Mouse (Mus musculus) liver, postnatal 0 days (tissue): Measurements from ENCODE around the gene Cbll1. TPM values are rescaled to one million over a fixed set of nuclear protein-coding genes. Genes with fewer than 3 reads are reported as not detected.
"Not testable (repeated sequence)": the region's sequence is repeated elsewhere in the genome, so short reads cannot be mapped to it uniquely, and the experiment has no call there.

Experiments used
- ATAC-seq: fragments of 200-750 bp; cut with Nextera tagmentation; 2 replicates; pipeline ENCODE4 v1.8.0; 2017; ENCODE audit warnings: mild to moderate bottlenecking, moderate library complexity
- DNase-seq: peaks from one replicate; pipeline ENCODE4 v3.0.0-alpha.2; 2016
- H3K27ac ChIP-seq: fragments of 300-500 bp; sonication (generic); 2 replicates; pipeline ENCODE4 v1.5.1; 2014; ENCODE audit warnings: antibody characterized with exemption, moderate library complexity, mild to moderate bottlenecking, low read depth
- H3K27me3 ChIP-seq: fragments of 300-500 bp; sonication (generic); 2 replicates; pipeline ENCODE4 v1.6.1; 2014; ENCODE audit warnings: low read length, control low read depth, mixed read lengths; ENCODE audit not compliant: insufficient read depth
- H3K36me3 ChIP-seq: fragments of 300-500 bp; sonication (generic); replicated peaks from 2 replicates; pipeline ENCODE4 v1.6.1; 2014; ENCODE audit warnings: mild to moderate bottlenecking, control low read depth, low read length, moderate library complexity, mixed read lengths; ENCODE audit not compliant: insufficient read depth
- H3K4me1 ChIP-seq: fragments of 300-500 bp; sonication (generic); 2 replicates; pipeline ENCODE4 v1.6.1; 2014; ENCODE audit warnings: antibody characterized with exemption, mild to moderate bottlenecking, control low read depth; ENCODE audit not compliant: insufficient read depth
- H3K4me2 ChIP-seq: fragments of 300-500 bp; sonication (generic); 2 replicates; pipeline ENCODE4 v1.6.1; 2014; ENCODE audit warnings: low read depth, mild to moderate bottlenecking, low read length, moderate library complexity, mixed read lengths
- H3K4me3 ChIP-seq: fragments of 300-500 bp; sonication (generic); 2 replicates; pipeline ENCODE4 v1.5.1; 2014; ENCODE audit warnings: low read depth, low read length
- H3K9ac ChIP-seq: fragments of 300-500 bp; sonication (generic); replicated peaks from 2 replicates; pipeline ENCODE4 v1.6.1; 2014; ENCODE audit warnings: mild to moderate bottlenecking, moderate library complexity
- H3K9me3 ChIP-seq: fragments of 300-500 bp; sonication (generic); 2 replicates; pipeline ENCODE4 v1.6.1; 2016; ENCODE audit warnings: mild to moderate bottlenecking, control low read depth, low read length, mixed read lengths
- CTCF ChIP-seq: sonication (generic); IDR thresholded peaks from 2 replicates; pipeline ENCODE4 v1.5.1; 2016; ENCODE audit warnings: antibody characterized with exemption, low read depth
- EP300 ChIP-seq: IDR thresholded peaks from 2 replicates; pipeline ENCODE4 v1.6.1; 2016; ENCODE audit warnings: antibody characterized with exemption, low read depth, mild to moderate bottlenecking
- WGBS: fragments of 180-500 bp; shearing (Covaris S2); extraction: QIAGEN DNeasy Blood & Tissue Kit; methylation state at CpG from one replicate; pipeline ENCODE4 v1.1.7; 2014; ENCODE audit not compliant: insufficient replicate concordance; 5-methylcytosine and 5-hydroxymethylcytosine counted together
- polyA plus RNA-seq: library from polyadenylated mRNA; unstranded; fragments of >200 nt; fragmentation: Nextera tagmentation; extraction: Ambion mirVana; gene quantifications from 2 replicates; pipeline ENCODE4 v1.2.1, GENCODE M21; 2015

The Cbll1 gene
- polyA plus RNA-seq, 1 experiment from 2014 or later = 3.8 TPM

DNA sequence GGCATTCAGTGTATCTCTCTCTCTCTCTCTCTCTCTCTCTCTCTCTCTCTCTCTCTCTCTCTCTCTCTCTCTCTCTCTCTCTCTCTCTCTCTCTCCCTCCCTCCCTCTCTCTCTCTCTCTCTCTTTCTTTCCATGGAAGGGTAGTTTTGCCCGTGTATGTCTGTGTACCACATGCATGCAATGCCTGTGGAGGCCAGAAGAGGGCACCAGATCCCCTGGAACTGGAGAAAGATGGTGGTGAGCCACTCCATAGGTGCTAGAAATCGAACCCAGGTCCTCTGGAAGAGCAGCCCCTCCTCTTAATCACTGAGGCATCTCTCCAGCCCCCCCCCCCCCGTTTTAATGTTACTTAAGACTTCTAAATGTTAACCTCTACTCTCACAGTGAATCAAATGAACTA, 39.1 kb downstream of the Cbll1 start:
- H3K4me1 ChIP-seq, H3K27me3 ChIP-seq, H3K4me2 ChIP-seq, H3K36me3 ChIP-seq, H3K27ac ChIP-seq, H3K4me3 ChIP-seq, ATAC-seq, H3K9ac ChIP-seq, H3K9me3 ChIP-seq: not testable (repeated sequence)
- TF ChIP-seq CTCF = peak; percentile 67
- 53% methylated on average over 3 of the region's 3 CpGs for WGBS
- peak; percentile 30 for DNase-seq

DNA sequence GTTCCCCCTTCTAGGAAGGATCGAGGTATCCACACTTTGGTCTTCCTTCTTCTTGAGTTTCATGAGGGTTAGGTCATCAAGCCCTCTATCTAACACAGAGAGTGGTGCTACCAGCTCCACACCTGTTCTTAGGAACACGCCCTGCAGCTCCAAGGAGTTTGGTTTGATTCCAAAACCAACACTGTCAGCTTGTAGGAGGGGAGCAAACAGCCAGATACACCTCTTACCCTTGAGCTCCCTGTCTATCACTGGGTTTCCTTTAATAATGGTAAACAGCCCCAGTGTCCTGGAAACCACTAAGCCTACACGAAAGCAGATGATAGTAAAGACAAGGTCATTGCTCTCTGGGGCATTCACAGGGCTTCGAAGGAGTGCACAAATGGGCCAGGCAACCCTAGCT, 40.9 kb downstream of the Cbll1 start:
- Histone ChIP-seq H3K27me3 (no peaks in the 10 kb centered on the region), H3K4me1 (no peaks in the 10 kb centered on the region), H3K9ac (no peak overlapping the region), H3K36me3 (no peaks in the 10 kb centered on the region), H3K9me3 (no peaks in the 10 kb centered on the region), H3K27ac (no peak overlapping the region), H3K4me3 (no peak overlapping the region), H3K4me2 (no peak overlapping the region)
- no peak for DNase-seq
- TF ChIP-seq CTCF (no peak), EP300 (no peak)
- ATAC-seq = no peak
- WGBS = 59% methylated on average over 4 of the region's 4 CpGs

DNA sequence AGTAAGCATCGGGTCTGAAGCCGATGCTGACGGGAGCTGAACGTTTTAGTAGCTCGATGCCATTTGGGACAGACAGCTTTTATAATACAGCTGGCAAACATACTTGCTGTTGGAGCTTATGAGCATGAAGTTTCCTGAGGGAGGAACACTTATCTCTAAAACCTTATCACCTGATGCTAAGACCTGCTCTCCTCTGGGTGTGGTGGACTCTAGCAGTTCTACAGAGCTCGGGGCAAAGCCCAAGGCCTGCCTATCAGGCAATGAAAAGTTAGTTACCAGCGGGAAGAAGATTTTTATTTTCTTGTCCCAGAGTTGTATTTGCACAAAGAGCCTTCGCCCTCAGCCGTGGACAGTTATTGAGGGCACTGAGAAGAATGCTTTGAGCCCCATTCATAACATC, 43.1 kb downstream of the Cbll1 start:
- Histone ChIP-seq H3K4me1 (no peaks in the 10 kb centered on the region), H3K4me3 (no peak overlapping the region), H3K4me2 (no peak overlapping the region), H3K9me3 (no peaks in the 10 kb centered on the region), H3K27me3 (no peaks in the 10 kb centered on the region), H3K9ac (no peak overlapping the region), H3K27ac (no peak overlapping the region), H3K36me3 (no peaks in the 10 kb centered on the region)
- DNase-seq (no peak), ATAC-seq (no peak)
- WGBS = 77% methylated on average over 9 of the region's 9 CpGs
- TF ChIP-seq CTCF = no peak
- no peak for TF ChIP-seq EP300

DNA sequence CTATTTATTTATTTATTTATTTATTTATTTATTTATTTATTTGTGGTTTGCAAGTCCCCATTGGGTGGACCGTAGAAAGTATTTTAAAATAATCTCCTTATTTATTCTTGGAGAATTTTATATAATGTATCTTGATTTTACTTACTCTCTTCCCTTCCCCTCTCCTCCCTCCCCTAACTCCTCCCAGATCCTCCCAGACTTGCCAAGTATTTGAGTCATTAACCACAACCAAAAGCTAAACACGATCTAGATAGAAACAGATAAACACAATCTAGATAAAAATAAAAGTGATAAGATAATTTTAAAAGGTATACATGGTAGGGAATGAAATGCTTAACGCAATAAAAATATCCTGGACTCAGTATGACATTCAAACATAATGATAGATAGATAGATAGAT, 50.1 kb downstream of the Cbll1 start:
- no peaks in the 10 kb centered on the region for H3K36me3 ChIP-seq
- WGBS = 75% methylated on average over 3 of the region's 3 CpGs
- DNase-seq = no peak

DNA sequence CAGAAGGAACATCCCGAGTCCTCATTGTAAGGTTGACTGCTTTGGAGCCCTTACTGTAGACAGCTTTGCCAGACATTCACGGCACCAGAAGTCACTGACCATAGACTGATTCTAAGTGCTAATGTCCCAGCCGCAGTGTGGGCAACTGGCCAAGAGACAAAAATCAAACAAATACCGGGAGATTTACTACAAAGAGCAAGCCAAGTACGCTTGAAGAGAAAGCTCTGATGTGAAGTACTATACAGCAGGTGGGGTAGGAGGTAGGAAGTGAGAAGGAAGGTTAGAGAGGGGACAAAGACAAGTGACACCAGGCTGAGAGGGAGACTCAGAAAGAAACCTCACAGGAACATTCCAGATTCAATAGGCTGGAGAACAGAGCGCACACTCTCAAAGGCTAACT, 54.6 kb downstream of the Cbll1 start:
- no peaks in the 10 kb centered on the region for H3K36me3 ChIP-seq
- no peak overlapping the region for H3K9ac ChIP-seq
- peaks cover 5% of the 10 kb centered on the region; the same call in 1 of the 2 replicates for H3K27me3 ChIP-seq
- no peak for TF ChIP-seq EP300
- no peak for TF ChIP-seq CTCF
- WGBS = 51% methylated on average over 6 of the region's 6 CpGs
- H3K4me3 ChIP-seq = no peak overlapping the region
- no peak overlapping the region for H3K4me2 ChIP-seq
- no peak for ATAC-seq
- H3K9me3 ChIP-seq = no peaks in the 10 kb centered on the region
- H3K4me1 ChIP-seq = peaks cover 3% of the 10 kb centered on the region; the same call in 1 of the 2 replicates
- DNase-seq = no peak
- no peak overlapping the region for H3K27ac ChIP-seq

More for the DNA sequence above, 50.1 kb downstream of the Cbll1 start:
- no peak overlapping the region for H3K4me2 ChIP-seq
- TF ChIP-seq EP300 (no peak), CTCF (no peak)
- no peaks in the 10 kb centered on the region for H3K27me3 ChIP-seq
- peaks cover under 1% of the 10 kb centered on the region; the same call in 1 of the 2 replicates for H3K4me1 ChIP-seq
- no peaks in the 10 kb centered on the region for H3K9me3 ChIP-seq
- H3K9ac ChIP-seq = no peak overlapping the region
- ATAC-seq = no peak
- no peak overlapping the region for H3K4me3 ChIP-seq
- H3K27ac ChIP-seq = no peak overlapping the region

DNA sequence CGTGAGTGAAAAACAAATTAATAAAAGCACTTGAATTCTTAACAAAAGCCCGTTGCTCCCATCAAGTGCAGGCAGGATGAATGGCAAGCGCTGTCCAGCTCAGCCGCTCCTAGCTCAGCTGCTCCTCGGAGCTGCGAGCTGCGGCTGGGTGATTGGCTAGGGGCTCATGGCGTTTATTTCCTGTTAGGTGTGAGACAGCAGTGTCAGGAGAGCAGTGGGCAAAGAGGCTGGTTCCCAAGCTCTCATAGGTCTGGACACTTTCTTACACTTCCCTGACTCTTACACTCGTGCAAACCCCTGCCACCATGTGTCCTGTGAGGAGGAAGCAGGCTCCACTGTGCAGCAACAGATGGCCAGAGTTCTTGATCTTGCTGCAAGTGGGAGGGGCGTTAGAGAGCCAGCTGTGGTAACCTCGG, 55.3 kb downstream of the Cbll1 start:
- WGBS = 2% methylated on average over 11 of the region's 11 CpGs
- Histone ChIP-seq H3K4me2 (peak overlapping the region; percentile 50), H3K36me3 (no peaks in the 10 kb centered on the region), H3K27me3 (peaks cover 5% of the 10 kb centered on the region; the same call in 1 of the 2 replicates), H3K9me3 (no peaks in the 10 kb centered on the region), H3K4me3 (no peak overlapping the region), H3K4me1 (peaks cover 3% of the 10 kb centered on the region; the same call in 1 of the 2 replicates), H3K27ac (no peak overlapping the region), H3K9ac (no peak overlapping the region)
- peak; percentile 27 for DNase-seq
- ATAC-seq = no peak
- TF ChIP-seq CTCF (no peak), EP300 (no peak)

DNA sequence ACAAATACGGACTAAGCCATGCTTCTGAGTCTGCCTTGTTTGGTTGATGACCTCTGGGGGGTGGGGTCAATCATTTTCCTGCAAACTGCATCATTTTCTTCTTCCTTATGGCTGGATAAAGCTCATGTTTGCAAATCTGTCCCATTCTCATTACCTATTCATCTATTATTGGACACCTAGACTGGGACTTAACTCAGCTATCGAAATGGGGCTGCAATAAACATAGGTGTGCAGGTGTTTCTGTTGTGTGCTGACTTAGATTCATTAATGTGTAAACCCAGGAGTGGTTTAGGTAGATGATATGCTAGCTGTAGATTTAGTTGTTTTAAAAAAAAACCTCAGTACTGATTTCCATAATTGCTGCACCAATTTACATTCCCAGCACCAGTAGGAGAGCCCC, 59.8 kb downstream of the Cbll1 start:
- no peak for TF ChIP-seq CTCF
- no peak for TF ChIP-seq EP300
- no peaks in the 10 kb centered on the region for H3K9me3 ChIP-seq
- no peaks in the 10 kb centered on the region for H3K36me3 ChIP-seq
- peaks cover 5% of the 10 kb centered on the region; the same call in 1 of the 2 replicates for H3K27me3 ChIP-seq
- 66% methylated on average over 2 of the region's 2 CpGs for WGBS
- H3K4me1 ChIP-seq = peaks cover 3% of the 10 kb centered on the region
- DNase-seq (no peak), ATAC-seq (no peak)
- H3K9ac ChIP-seq = no peak overlapping the region
- H3K4me3 ChIP-seq = no peak overlapping the region
- H3K4me2 ChIP-seq = no peak overlapping the region
- no peak overlapping the region for H3K27ac ChIP-seq
